Mouse (Mus musculus) liver, embryonic 16.5 days (tissue): ENCODE data around the gene Mprip. TPM values are rescaled to one million over a fixed set of nuclear protein-coding genes. Genes with fewer than 3 reads are reported as not detected.

Experiments used
- ATAC-seq: fragments of 200-750 bp; cut with Nextera tagmentation; 2 replicates; pipeline ENCODE4 v1.8.0; 2017; ENCODE audit warnings: low read depth, mild to moderate bottlenecking, moderate number of reproducible peaks, moderate library complexity
- H3K27ac ChIP-seq: fragments of 300-500 bp; sonication (generic); 2 replicates; pipeline ENCODE4 v1.5.1; 2014; ENCODE audit warnings: mild to moderate bottlenecking, low read length
- H3K27me3 ChIP-seq: fragments of 300-500 bp; sonication (generic); 2 replicates; pipeline ENCODE4 v1.6.1; 2014; ENCODE audit warnings: low read depth, low read length, mixed read lengths; ENCODE audit not compliant: control insufficient read depth, insufficient read depth
- H3K36me3 ChIP-seq: fragments of 300-500 bp; sonication (generic); 2 replicates; pipeline ENCODE4 v1.6.1; 2014; ENCODE audit warnings: mild to moderate bottlenecking; ENCODE audit not compliant: control insufficient read depth, insufficient read depth
- H3K4me1 ChIP-seq: fragments of 300-500 bp; sonication (generic); 2 replicates; pipeline ENCODE4 v1.6.1; 2014; ENCODE audit warnings: low read depth, low read length, mixed read lengths; ENCODE audit not compliant: control insufficient read depth
- H3K4me2 ChIP-seq: fragments of 300-500 bp; sonication (generic); 2 replicates; pipeline ENCODE4 v1.6.1; 2014; ENCODE audit warnings: low read depth, low read length, mixed read lengths
- H3K4me3 ChIP-seq: fragments of 300-500 bp; sonication (generic); 2 replicates; pipeline ENCODE4 v1.5.1; 2014; ENCODE audit warnings: low read depth, mild to moderate bottlenecking, low read length
- H3K9ac ChIP-seq: fragments of 300-500 bp; sonication (generic); 2 replicates; pipeline ENCODE4 v1.6.1; 2014; ENCODE audit warnings: low read depth, low read length
- H3K9me3 ChIP-seq: fragments of 300-500 bp; sonication (generic); replicated peaks from 2 replicates; pipeline ENCODE4 v1.6.1; 2016; ENCODE audit warnings: low read length; ENCODE audit not compliant: control insufficient read depth
- WGBS: fragments of 180-500 bp; shearing (Covaris S2); extraction: QIAGEN DNeasy Blood & Tissue Kit; methylation state at CpG from one replicate; pipeline ENCODE4 v1.1.7; 2014; ENCODE audit not compliant: insufficient replicate concordance; 5-methylcytosine and 5-hydroxymethylcytosine counted together
- polyA plus RNA-seq: library from polyadenylated mRNA; unstranded; fragments of >200 nt; fragmentation: Nextera tagmentation; extraction: Ambion mirVana; gene quantifications from 2 replicates; pipeline ENCODE4 v1.2.1, GENCODE M21; 2015

Mprip gene
- polyA plus RNA-seq, 1 experiment from 2014 or later: 6.6 TPM

DNA sequence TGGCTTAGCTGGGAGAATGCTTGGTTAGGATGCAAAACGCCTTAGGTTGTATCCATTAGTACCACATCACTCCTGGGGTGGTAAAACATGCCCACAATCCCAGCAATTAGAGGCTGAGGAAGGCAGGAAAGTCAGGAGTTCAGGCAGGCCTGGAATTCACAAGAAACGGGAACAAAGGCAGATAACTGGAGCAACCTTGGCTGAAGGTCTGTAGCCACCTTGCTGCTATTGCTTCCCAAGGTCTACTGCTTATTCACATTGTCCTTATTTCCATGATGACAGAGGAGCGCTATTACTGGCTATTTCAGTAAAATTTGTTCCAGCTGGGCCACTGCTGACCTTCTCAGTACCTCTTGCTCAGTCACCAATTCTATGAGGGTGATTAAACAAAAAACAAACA lies 152.2 kb downstream of the Mprip start:
- ATAC-seq: no peak
- H3K4me3 ChIP-seq: no peak overlapping the region
- no peak overlapping the region for H3K4me2 ChIP-seq
- peaks cover 14% of the 10 kb centered on the region for H3K36me3 ChIP-seq
- H3K4me1 ChIP-seq: peaks cover 9% of the 10 kb centered on the region
- no peak overlapping the region for H3K9ac ChIP-seq
- 67% methylated on average over 3 of the region's 3 CpGs for WGBS
- H3K9me3 ChIP-seq: no peaks in the 10 kb centered on the region
- H3K27ac ChIP-seq: no peak overlapping the region
- H3K27me3 ChIP-seq: no peaks in the 10 kb centered on the region

- 85% methylated on average over 1 of the region's 1 CpGs for WGBS
- Histone ChIP-seq H3K9me3 (no peaks in the 10 kb centered on the region), H3K27me3 (no peaks in the 10 kb centered on the region), H3K4me1 (no peaks in the 10 kb centered on the region; the same call in none of the 2 replicates), H3K4me3 (no peak overlapping the region), H3K4me2 (no peak overlapping the region), H3K36me3 (peaks cover 23% of the 10 kb centered on the region), H3K27ac (peak overlapping the region; percentile 28; the same call in 1 of the 2 replicates), H3K9ac (no peak overlapping the region)
- ATAC-seq: no peak
These were observed 153.2 kb downstream of the Mprip start for GRCm38 (mm10) chr11:59814311-59814710.

GRCm38 (mm10) chr11:59814936-59815335 lies 153.8 kb downstream of the Mprip start:
- H3K36me3 ChIP-seq: peaks cover 29% of the 10 kb centered on the region
- ATAC-seq: no peak
- no peaks in the 10 kb centered on the region for H3K27me3 ChIP-seq
- no peak overlapping the region for H3K4me2 ChIP-seq
- 70% methylated on average over 6 of the region's 6 CpGs for WGBS
- H3K4me3 ChIP-seq: no peak overlapping the region
- H3K4me1 ChIP-seq: no peaks in the 10 kb centered on the region; the same call in none of the 2 replicates
- no peak overlapping the region for H3K9ac ChIP-seq
- no peaks in the 10 kb centered on the region for H3K9me3 ChIP-seq
- H3K27ac ChIP-seq: no peak overlapping the region; the same call in 1 of the 2 replicates

DNA sequence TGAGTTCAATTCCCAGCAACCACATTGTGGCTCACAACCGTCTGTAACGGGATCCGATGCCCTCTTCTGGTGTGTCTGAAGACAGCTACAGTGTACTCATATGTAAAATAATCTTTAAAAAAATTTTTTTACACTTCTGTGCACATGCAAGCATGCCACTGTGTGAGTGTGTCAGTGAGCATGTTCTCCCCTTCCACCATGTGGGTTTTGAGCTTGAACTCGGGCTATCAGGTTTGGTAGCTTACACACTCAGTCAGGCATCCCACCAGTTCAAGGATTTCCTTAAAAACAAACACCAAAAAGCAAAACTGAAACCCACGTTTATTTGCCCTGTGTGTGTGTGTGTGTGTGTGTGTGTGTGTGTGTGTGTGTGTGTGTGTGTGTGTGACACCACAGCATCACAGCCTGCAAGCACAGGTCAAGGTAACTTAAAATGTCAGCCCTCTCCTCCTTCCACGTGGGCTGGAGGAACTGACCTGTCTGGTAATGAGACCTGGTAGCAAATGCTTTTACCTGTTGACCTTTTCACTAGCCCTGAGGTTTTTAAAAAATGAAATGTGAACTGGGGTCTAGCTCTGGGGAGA lies 154.5 kb downstream of the Mprip start:
- peaks cover 35% of the 10 kb centered on the region for H3K36me3 ChIP-seq
- H3K4me3 ChIP-seq: no peak overlapping the region
- WGBS: 62% methylated on average over 6 of the region's 6 CpGs
- no peaks in the 10 kb centered on the region for H3K27me3 ChIP-seq
- H3K27ac ChIP-seq: no peak overlapping the region
- H3K4me2 ChIP-seq: no peak overlapping the region
- ATAC-seq: no peak
- no peaks in the 10 kb centered on the region; the same call in none of the 2 replicates for H3K4me1 ChIP-seq
- no peaks in the 10 kb centered on the region for H3K9me3 ChIP-seq
- no peak overlapping the region for H3K9ac ChIP-seq

GRCm38 (mm10) chr11:59817916-59818315 lies 156.8 kb downstream of the Mprip start:
- Histone ChIP-seq H3K4me1 (no peaks in the 10 kb centered on the region; the same call in 1 of the 2 replicates), H3K27me3 (no peaks in the 10 kb centered on the region), H3K4me2 (no peak overlapping the region), H3K27ac (no peak overlapping the region), H3K9me3 (no peaks in the 10 kb centered on the region), H3K4me3 (no peak overlapping the region), H3K9ac (no peak overlapping the region), H3K36me3 (peaks cover 46% of the 10 kb centered on the region)
- 86% methylated on average over 3 of the region's 3 CpGs for WGBS
- ATAC-seq: no peak

DNA sequence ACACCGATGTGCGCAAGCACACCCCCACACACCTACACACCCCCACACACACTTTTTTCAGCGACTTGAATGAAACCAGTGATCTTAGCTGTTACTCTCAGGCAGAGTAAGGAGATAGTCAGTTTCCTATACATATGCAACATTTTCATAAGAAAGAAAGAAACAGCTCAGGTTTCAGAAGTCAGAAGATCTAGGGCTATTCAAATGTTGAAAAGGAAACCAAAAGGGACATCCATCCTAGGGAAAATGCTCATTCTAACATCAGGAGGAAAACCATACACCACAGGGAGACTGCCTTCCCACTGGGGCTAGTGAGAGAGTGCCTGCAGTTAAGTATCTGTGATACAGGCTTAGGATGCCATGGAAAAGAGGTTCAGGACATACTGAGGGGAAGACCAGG lies 160.5 kb downstream of the Mprip start:
- Histone ChIP-seq H3K9ac (no peak overlapping the region), H3K36me3 (peaks cover 66% of the 10 kb centered on the region), H3K4me3 (no peak overlapping the region), H3K27ac (no peak overlapping the region), H3K4me2 (no peak overlapping the region), H3K9me3 (no peaks in the 10 kb centered on the region), H3K4me1 (no peaks in the 10 kb centered on the region), H3K27me3 (no peaks in the 10 kb centered on the region)
- WGBS: 79% methylated on average over 3 of the region's 3 CpGs
- no peak for ATAC-seq

Other genes with a start within 250 kb of the Mprip start
- 3.4 and 3.7 TPM in 2 replicates for gene Jmjd4, start 211.3 kb upstream of the Mprip start, polyA plus RNA-seq
- 26.3 and 28.7 TPM in 2 replicates for gene Snap47, start 210.1 kb upstream of the Mprip start, polyA plus RNA-seq
- 1.0 and 1.4 TPM in 2 replicates for gene Zfp867, start 188.8 kb upstream of the Mprip start, polyA plus RNA-seq
- gene Zkscan17, start 134.6 kb upstream of the Mprip start, polyA plus RNA-seq: 4.5 and 4.8 TPM in 2 replicates
- 0.63 and 0.89 TPM in 2 replicates for gene Nlrp3, start 119.7 kb upstream of the Mprip start, polyA plus RNA-seq
- gene Olfr222, start 85.1 kb upstream of the Mprip start, polyA plus RNA-seq: not detected in 2 replicates
- not detected in 2 replicates for gene Olfr223, start 68.0 kb upstream of the Mprip start, polyA plus RNA-seq
- gene Pld6, start 126.3 kb downstream of the Mprip start, polyA plus RNA-seq: 2.1 and 2.5 TPM in 2 replicates
- gene Flcn, start 148.7 kb downstream of the Mprip start, polyA plus RNA-seq: 15.3 and 19.3 TPM in 2 replicates
- gene Nt5m, start 178.1 kb downstream of the Mprip start, polyA plus RNA-seq: 12.8 and 15.2 TPM in 2 replicates
- gene Cops3, start 178.5 kb downstream of the Mprip start, polyA plus RNA-seq: 81.3 and 84.8 TPM in 2 replicates